Mouse (Mus musculus) embryonic facial prominence, embryonic 10.5 days (tissue): ENCODE results near the gene Dct. TPM values are rescaled to one million over a fixed set of nuclear protein-coding genes. Genes with fewer than 3 reads are reported as not detected.

Experiments
- polyA plus RNA-seq: library from polyadenylated mRNA; unstranded; fragments of >200 nt; fragmentation: Nextera tagmentation; extraction: Ambion mirVana; gene quantifications from 2 replicates; pipeline ENCODE4 v1.2.1, GENCODE M21; 2016

Gene Dct
- polyA plus RNA-seq, 1 experiment from 2014 or later: 5.7 TPM

Other genes starting within 250 kb of the Dct start
- 32.3 and 32.8 TPM in 2 replicates for gene Tgds, start 80.5 kb upstream of the Dct start, polyA plus RNA-seq
- 40.9 and 44.6 TPM in 2 replicates for gene Gpr180, start 84.9 kb upstream of the Dct start, polyA plus RNA-seq
- gene Sox21, start 184.8 kb upstream of the Dct start, polyA plus RNA-seq: 2.5 and 3.2 TPM in 2 replicates
- gene Gm9376, start 214.7 kb upstream of the Dct start, polyA plus RNA-seq: not detected in 2 replicates